Mouse (Mus musculus) heart, embryonic 15.5 days (tissue): Measurements from ENCODE around the gene Krt8. TPM values are rescaled to one million over a fixed set of nuclear protein-coding genes. Genes with fewer than 3 reads are reported as not detected.
"Not testable (repeated sequence)": the region's sequence is repeated elsewhere in the genome, so short reads cannot be mapped to it uniquely, and the experiment has no call there.

Source experiments
- ATAC-seq: fragments of 200-750 bp; cut with Nextera tagmentation; replicated peaks from 2 replicates; pipeline ENCODE4 v1.8.0; 2017; ENCODE audit warnings: low read depth, moderate TSS enrichment; ENCODE audit not compliant: insufficient number of reproducible peaks, insufficient read depth, low FRiP score
- H3K27ac ChIP-seq: fragments of 300-500 bp; sonication (generic); 2 replicates; pipeline ENCODE4 v1.5.1; 2015; ENCODE audit warnings: mild to moderate bottlenecking, inconsistent platforms
- H3K27me3 ChIP-seq: fragments of 300-500 bp; sonication (generic); 2 replicates; pipeline ENCODE4 v1.6.1; 2015; ENCODE audit warnings: inconsistent platforms
- H3K36me3 ChIP-seq: fragments of 300-500 bp; sonication (generic); 2 replicates; pipeline ENCODE4 v1.6.1; 2015; ENCODE audit warnings: mild to moderate bottlenecking, inconsistent platforms
- H3K4me1 ChIP-seq: fragments of 300-500 bp; sonication (generic); replicated peaks from 2 replicates; pipeline ENCODE4 v1.6.1; 2015; ENCODE audit warnings: inconsistent platforms
- H3K4me2 ChIP-seq: fragments of 300-500 bp; sonication (generic); 2 replicates; pipeline ENCODE4 v1.6.1; 2015; ENCODE audit warnings: inconsistent platforms, mild to moderate bottlenecking, moderate library complexity
- H3K4me3 ChIP-seq: fragments of 300-500 bp; sonication (generic); 2 replicates; pipeline ENCODE4 v1.5.1; 2015; ENCODE audit warnings: mild to moderate bottlenecking, inconsistent platforms
- H3K9ac ChIP-seq: fragments of 300-500 bp; sonication (generic); 2 replicates; pipeline ENCODE4 v1.6.1; 2015; ENCODE audit warnings: mild to moderate bottlenecking, inconsistent platforms
- H3K9me3 ChIP-seq: fragments of 300-500 bp; sonication (generic); replicated peaks from 2 replicates; pipeline ENCODE4 v1.6.1; 2016; ENCODE audit warnings: inconsistent platforms
- WGBS: fragments of 180-500 bp; shearing (Covaris S2); methylation state at CpG from one replicate; pipeline ENCODE4 v1.1.7; 2015; ENCODE audit warnings: mixed read lengths; 5-methylcytosine and 5-hydroxymethylcytosine counted together
- polyA plus RNA-seq: library from polyadenylated mRNA; unstranded; fragments of >200 nt; fragmentation: Nextera tagmentation; extraction: Ambion mirVana; gene quantifications from 2 replicates; pipeline ENCODE4 v1.2.1, GENCODE M21; 2015

Krt8 gene
- polyA plus RNA-seq, 1 experiment from 2014 or later = 30.3 TPM

DNA sequence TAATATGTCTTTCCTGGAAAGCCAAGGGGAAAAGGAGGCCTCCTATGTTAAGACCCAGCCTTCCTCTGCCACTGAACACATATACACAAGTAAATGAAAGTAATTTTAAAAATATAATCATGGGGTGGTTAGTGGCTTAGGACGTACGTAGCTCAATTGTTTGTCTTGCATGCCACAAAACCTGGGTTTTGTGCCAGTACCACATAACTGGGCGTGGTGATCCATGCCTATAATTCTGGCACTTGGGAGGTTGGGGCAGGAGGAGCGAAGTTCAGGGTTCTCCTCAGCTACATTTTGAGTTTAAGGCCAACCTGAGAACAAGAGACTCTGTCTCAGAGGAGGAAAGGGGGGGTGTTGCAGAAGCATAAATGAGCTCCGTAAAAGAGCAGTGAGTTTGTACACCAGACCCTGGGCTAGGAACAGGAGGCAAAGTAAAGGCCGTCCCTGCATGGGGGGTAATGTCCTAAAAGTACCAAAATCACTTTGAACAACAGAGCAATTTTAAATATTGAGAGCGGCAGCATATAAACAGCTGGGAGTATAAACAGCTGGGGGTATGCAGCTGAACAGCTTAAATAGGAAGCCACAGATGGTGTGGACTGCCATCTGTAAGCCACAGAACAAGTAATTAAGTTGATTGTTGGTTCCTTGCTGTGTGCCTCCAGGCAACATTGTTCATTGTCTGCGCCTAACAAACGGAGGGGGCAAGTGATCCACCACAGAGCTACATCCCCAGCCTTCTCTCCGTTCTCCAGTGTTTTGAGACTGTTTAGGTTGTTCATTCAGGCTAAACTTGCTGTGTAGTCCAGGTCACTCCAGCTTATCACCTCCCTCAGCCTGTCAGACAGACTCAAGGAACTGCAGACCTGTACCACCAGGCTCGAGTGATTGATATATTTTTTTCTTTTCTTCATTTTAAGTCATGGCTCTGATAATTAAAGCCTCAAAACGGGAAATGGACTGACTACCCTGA lies 3.1 kb upstream of the Krt8 start:
- 73% methylated on average over 12 of the region's 12 CpGs for WGBS
- Histone ChIP-seq H3K9ac (no peak overlapping the region), H3K9me3 (no peaks in the 10 kb centered on the region), H3K4me1 (peaks cover 8% of the 10 kb centered on the region), H3K36me3 (no peaks in the 10 kb centered on the region), H3K27ac (no peak overlapping the region), H3K4me2 (no peak overlapping the region), H3K27me3 (peaks cover 25% of the 10 kb centered on the region), H3K4me3 (no peak overlapping the region)
- ATAC-seq = no peak

DNA sequence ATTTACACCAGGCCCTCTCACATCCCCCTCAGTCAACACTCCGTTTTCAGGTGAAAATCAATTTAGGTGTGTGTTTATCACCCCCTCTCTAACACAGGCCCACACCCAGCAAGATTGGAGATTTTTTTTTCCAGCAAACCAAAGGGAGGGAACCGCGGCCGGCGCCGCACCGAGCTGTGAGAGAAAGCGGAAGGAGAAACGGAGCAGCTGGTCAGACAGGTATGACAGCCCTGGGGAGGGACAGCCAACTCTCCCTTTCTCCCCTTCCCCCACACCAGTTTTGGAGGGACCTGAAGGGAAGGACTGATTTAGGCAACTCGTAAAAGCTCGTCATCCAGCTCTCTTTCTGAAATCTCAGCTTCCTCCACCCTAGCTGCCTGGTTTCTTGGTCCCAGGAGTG lies 2.0 kb upstream of the Krt8 start:
- H3K9me3 ChIP-seq = no peaks in the 10 kb centered on the region
- H3K27me3 ChIP-seq = peaks cover 32% of the 10 kb centered on the region
- H3K27ac ChIP-seq = peak overlapping the region; percentile 9; the same call in 1 of the 2 replicates
- H3K9ac ChIP-seq = no peak overlapping the region
- 41% methylated on average over 11 of the region's 11 CpGs for WGBS
- peaks cover 8% of the 10 kb centered on the region for H3K4me1 ChIP-seq
- no peak for ATAC-seq
- no peak overlapping the region for H3K4me2 ChIP-seq
- no peak overlapping the region for H3K4me3 ChIP-seq
- no peaks in the 10 kb centered on the region for H3K36me3 ChIP-seq

DNA sequence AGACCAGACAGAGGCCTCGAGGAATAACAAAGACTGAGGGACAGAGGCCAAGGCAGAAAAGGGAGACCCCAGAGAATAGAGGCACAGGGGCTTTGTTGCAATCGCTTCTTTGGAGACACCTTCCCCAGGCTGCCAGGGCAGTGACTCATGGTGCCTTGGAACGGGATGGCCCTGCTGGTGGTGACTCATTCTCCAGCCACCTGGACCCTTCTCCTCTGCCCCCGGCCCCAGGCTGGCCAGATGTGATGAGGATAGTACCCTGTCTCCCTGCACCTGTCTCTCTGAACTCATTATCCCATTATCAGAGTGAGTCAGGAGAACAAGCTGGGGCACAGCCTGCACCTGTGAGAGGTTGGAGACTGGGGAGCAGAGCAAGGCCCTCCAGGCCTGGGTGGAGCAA lies 1.0 kb upstream of the Krt8 start:
- Histone ChIP-seq H3K4me3 (no peak overlapping the region), H3K4me2 (no peak overlapping the region), H3K36me3 (no peaks in the 10 kb centered on the region), H3K4me1 (peaks cover 8% of the 10 kb centered on the region), H3K27me3 (peaks cover 32% of the 10 kb centered on the region), H3K27ac (no peak overlapping the region), H3K9me3 (no peaks in the 10 kb centered on the region), H3K9ac (no peak overlapping the region)
- WGBS = 49% methylated on average over 4 of the region's 4 CpGs
- ATAC-seq = no peak

DNA sequence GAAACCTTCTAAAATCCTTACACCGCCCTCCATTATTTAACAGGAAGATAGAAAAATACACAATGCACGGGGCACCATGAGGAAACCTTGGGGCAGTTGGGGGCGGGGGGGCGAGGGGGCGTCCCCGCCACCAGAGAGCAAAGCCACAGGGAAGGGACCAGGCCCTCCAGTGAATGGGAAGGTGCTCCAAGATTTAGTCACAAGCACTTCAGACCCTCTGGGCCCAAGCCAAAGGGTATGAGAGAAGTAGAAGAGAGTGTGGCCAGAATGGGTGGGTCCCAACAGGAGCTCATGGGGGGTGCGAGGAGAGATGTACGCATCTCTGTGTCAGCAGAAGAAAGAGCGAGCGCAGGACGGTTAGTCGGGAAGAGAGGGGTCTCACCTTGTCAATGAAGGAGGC lies 766 bp downstream of the Krt8 start:
- peaks cover 32% of the 10 kb centered on the region for H3K27me3 ChIP-seq
- peaks cover 8% of the 10 kb centered on the region for H3K4me1 ChIP-seq
- peak overlapping the region; percentile 1; the same call in 1 of the 2 replicates for H3K27ac ChIP-seq
- H3K9me3 ChIP-seq = no peaks in the 10 kb centered on the region
- WGBS = 26% methylated on average over 12 of the region's 12 CpGs
- H3K4me2 ChIP-seq = peak overlapping the region; percentile 66
- peak overlapping the region; percentile 46; the same call in 1 of the 2 replicates for H3K9ac ChIP-seq
- ATAC-seq = no peak
- H3K4me3 ChIP-seq = peak overlapping the region; percentile 48
- H3K36me3 ChIP-seq = no peaks in the 10 kb centered on the region

DNA sequence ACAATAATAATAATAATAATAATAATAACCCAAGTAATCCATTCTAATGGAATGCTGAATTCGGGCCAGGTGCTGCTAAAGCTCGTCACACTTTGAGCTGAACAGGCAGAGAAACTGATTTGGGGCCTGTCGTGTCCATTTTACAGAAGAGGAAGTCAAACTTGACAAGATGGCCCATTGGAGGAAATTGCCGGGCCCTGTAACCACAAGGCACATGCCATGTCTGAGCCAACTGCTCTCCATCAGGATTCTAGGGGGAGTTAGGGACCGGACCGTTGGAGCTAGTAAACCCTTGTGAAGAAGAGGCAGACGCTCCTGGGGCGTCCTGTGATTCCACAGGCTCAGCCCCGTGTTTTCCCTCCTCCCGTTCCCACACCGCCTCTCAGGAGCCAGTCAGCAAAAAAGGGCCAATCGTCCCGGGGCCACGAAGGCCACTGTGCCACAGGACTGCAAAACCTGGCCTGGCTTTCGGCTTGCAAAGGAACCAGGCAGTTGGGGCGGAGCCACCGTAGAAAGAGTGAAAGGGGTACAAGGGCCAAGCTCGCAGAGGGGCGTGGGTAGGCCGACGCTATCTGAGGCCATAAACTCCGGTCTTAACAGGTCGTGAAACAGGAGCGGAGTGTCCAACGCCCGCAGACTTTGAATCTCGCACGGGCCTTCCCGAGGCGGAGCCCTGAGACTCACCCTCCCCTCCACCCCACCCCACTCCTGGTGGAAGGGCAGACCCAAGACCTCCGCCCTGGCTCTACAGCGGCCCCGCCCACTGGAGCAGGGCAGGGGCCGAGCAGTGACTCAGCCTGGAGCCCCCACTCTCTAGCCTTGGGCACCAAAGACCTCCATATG lies 1.4 kb downstream of the Krt8 start:
- H3K9ac ChIP-seq = peak overlapping the region; percentile 46
- H3K36me3 ChIP-seq = no peaks in the 10 kb centered on the region
- peak; percentile 59 for ATAC-seq
- H3K9me3 ChIP-seq = no peaks in the 10 kb centered on the region
- H3K4me2 ChIP-seq = peak overlapping the region; percentile 66
- WGBS = 5% methylated on average over 34 of the region's 34 CpGs
- H3K4me1 ChIP-seq = peaks cover 8% of the 10 kb centered on the region
- peaks cover 32% of the 10 kb centered on the region for H3K27me3 ChIP-seq
- H3K27ac ChIP-seq = peak overlapping the region; percentile 1; the same call in 1 of the 2 replicates
- peak overlapping the region; percentile 48 for H3K4me3 ChIP-seq

DNA sequence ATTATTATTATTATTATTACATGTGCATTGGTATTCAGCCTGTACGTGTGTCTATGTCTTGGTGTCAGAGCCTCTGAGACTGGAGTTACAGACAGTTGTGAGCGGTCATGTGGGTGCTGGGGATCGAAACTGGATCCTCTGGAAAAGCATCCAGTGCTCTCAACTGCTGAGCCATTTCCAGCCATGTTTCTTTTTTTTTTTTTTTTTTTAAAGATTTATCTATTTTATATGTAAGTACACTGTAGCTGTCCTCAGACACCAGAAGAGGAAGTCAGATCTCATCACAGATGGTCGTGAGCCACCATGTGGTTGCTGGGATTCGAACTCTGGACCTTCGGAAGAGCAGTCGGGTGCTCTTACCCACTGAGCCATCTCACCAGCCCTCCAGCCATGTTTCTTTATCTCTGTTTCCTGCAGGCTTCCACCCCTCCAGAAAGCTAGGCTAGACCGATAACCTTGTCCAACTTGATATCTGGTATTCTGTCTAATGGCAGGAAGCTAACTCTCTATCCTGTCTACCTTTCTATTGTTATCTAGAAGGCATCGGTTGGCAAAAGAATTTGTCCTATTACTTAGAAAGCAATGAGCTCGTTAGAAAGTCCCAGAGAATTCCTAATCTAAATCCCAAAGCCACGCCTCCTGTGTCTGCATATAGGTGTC lies 4.5 kb downstream of the Krt8 start:
- no peak for ATAC-seq
- WGBS = 80% methylated on average over 11 of the region's 11 CpGs
- no peak overlapping the region for H3K4me2 ChIP-seq
- no peak overlapping the region for H3K27ac ChIP-seq
- peaks cover 20% of the 10 kb centered on the region for H3K27me3 ChIP-seq
- no peak overlapping the region for H3K4me3 ChIP-seq
- peaks cover 8% of the 10 kb centered on the region for H3K4me1 ChIP-seq
- no peaks in the 10 kb centered on the region for H3K9me3 ChIP-seq
- no peaks in the 10 kb centered on the region for H3K36me3 ChIP-seq
- no peak overlapping the region for H3K9ac ChIP-seq

DNA sequence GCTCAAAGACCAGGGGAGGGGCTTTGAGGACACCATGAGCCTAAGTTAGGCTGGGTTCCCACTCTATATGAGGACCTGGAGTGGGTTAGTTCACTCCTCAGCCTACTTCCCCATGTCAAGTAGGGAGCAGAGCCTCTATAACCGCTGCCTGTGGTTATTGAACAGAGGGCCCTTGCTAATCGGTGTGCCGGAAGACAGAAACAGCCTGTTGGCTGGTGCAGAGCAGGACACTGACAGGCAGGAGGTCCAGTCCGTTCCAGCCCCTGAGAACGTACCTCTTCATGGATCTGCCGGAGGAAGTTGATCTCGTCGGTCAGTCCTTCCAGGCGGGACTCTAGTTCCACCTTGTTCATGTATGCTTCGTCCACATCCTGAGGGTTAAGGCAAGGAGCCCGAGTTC lies 5.1 kb downstream of the Krt8 start:
- Histone ChIP-seq H3K4me3 (no peak overlapping the region), H3K27ac (no peak overlapping the region), H3K9ac (no peak overlapping the region), H3K9me3 (no peaks in the 10 kb centered on the region), H3K36me3 (no peaks in the 10 kb centered on the region), H3K27me3 (peaks cover 17% of the 10 kb centered on the region), H3K4me2 (no peak overlapping the region), H3K4me1 (peaks cover 8% of the 10 kb centered on the region)
- ATAC-seq = no peak
- 83% methylated on average over 11 of the region's 11 CpGs for WGBS

DNA sequence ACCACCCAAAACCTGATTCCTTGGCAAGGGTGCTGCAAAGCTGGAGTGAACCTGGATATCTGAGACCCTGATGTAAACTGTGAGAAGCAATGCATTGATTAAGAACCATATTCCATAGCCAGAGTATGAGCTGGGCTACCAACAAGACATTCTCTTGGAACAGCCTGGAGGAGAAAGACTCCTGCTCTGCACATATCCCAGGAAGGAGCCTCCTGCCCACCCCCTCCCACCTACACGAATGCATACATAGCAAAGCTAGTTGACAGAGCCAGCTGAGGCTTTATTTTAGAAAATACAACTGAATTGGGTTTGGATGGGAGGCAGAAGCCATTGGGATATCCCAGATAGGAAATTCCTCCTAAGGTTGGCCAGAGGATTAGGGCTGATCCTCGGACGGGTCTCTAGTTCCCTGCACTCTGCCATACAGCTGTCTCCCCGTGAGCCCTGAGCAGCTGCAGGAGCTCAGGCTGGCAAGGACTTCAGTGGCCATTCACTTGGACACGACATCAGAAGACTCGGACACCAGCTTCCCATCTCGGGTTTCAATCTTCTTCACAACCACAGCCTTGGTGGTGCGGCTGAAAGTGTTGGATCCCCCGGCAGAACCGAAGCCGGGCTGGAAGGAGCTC lies 7.7 kb downstream of the Krt8 start:
- H3K9ac ChIP-seq, H3K4me3 ChIP-seq, H3K27ac ChIP-seq, H3K4me1 ChIP-seq, ATAC-seq, H3K36me3 ChIP-seq, H3K4me2 ChIP-seq, H3K27me3 ChIP-seq, H3K9me3 ChIP-seq: not testable (repeated sequence)
- 84% methylated on average over 11 of the region's 11 CpGs for WGBS

DNA sequence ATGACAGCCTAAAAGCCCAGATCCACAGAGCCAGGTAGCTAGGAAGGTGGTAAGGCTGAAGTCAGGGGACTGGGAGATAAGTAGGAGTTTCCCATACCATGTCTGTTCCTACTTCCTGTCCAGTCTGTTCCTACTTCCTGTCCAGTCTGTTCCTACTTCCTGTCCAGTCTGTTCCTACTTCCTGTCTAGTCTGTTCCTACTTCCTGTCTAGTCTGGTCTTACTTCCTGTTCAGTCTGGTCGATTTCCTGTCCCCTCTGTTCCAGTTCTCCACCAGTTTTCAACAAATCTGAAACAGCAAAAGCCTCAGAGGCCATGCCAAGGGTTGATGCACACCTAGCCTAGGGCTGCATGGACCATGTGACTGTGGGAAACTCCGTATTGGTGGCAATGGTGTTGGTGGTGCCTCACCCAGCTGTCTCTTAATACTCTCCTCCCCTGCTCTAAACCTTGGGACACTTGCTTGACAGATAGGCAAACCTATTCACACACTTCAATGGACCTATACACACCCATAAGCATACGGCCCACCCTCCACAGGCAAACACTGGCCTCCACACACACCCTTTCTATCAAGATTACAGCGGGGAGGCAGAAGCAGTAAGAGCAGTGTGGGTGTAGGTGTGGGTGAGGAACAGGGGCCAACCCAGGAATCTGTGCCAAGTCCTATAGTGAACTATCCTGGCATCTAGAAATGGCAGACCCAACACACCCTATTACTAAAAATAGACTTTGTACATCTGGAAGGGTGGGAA lies 8.6 kb downstream of the Krt8 start:
- H3K4me3 ChIP-seq = no peak overlapping the region
- H3K27ac ChIP-seq = no peak overlapping the region
- WGBS = 83% methylated on average over 4 of the region's 4 CpGs
- ATAC-seq = no peak
- no peaks in the 10 kb centered on the region for H3K4me1 ChIP-seq
- no peak overlapping the region for H3K9ac ChIP-seq
- H3K36me3 ChIP-seq = no peaks in the 10 kb centered on the region
- peaks cover 3% of the 10 kb centered on the region; the same call in 1 of the 2 replicates for H3K27me3 ChIP-seq
- no peaks in the 10 kb centered on the region for H3K9me3 ChIP-seq
- H3K4me2 ChIP-seq = no peak overlapping the region

DNA sequence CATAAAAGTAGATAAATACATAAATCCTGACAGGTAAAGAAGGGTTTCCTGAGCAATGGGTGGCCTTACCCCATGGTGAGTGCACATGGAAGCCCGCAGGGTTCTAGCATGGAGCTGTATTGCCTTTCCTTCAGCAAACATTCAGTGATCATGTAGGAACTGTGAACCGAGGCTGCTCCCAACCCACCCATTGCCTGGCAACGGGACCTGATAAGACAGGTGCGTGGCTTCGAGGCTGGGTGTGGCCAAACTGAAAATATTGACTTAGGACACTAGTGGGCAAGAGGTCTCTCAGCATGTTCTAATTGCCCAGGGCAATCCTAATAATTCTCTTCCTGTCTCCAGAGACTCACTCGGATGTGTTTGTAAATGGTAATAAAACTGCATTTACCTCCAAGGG lies 9.9 kb downstream of the Krt8 start:
- no peak overlapping the region for H3K4me2 ChIP-seq
- H3K9ac ChIP-seq = no peak overlapping the region
- ATAC-seq = no peak
- peaks cover 3% of the 10 kb centered on the region; the same call in 1 of the 2 replicates for H3K27me3 ChIP-seq
- no peaks in the 10 kb centered on the region for H3K36me3 ChIP-seq
- H3K27ac ChIP-seq = no peak overlapping the region
- H3K4me1 ChIP-seq = no peaks in the 10 kb centered on the region
- 88% methylated on average over 6 of the region's 6 CpGs for WGBS
- no peak overlapping the region for H3K4me3 ChIP-seq
- no peaks in the 10 kb centered on the region for H3K9me3 ChIP-seq
